Mouse (Mus musculus) liver, adult (tissue): Measurements from ENCODE around the gene Cd163.

Experiments
- GATA4 ChIP-seq: IDR thresholded peaks from 2 replicates; pipeline ENCODE4 v1.6.1; 2014; ENCODE audit warnings: mild to moderate bottlenecking, low read length; ENCODE audit not compliant: insufficient replicate concordance

The Cd163 gene

GRCm38 (mm10) chr6:124304356-124304755, at the start of gene Cd163:
Gene Cd163 (plus strand): TSS chr6:124304656.
- no peak for TF ChIP-seq GATA4

- no peak for TF ChIP-seq GATA4
Measured at GRCm38 (mm10) chr6:124255721-124256470, 48.6 kb upstream of the Cd163 start.

GRCm38 (mm10) chr6:124260198-124260931, 44.1 kb upstream of the Cd163 start:
- TF ChIP-seq GATA4, result no peak

- TF ChIP-seq GATA4, result no peak
Measured at GRCm38 (mm10) chr6:124262696-124263095, 41.8 kb upstream of the Cd163 start.

- no peak for TF ChIP-seq GATA4
Measured at GRCm38 (mm10) chr6:124273231-124273880, 31.1 kb upstream of the Cd163 start.

GRCm38 (mm10) chr6:124277641-124278040, 26.8 kb upstream of the Cd163 start:
- no peak for TF ChIP-seq GATA4

GRCm38 (mm10) chr6:124278291-124278690, 26.2 kb upstream of the Cd163 start:
- TF ChIP-seq GATA4, result no peak

- no peak for TF ChIP-seq GATA4
Measured at GRCm38 (mm10) chr6:124282731-124283130, 21.7 kb upstream of the Cd163 start.

- TF ChIP-seq GATA4, result no peak
Measured at GRCm38 (mm10) chr6:124301447-124302192, 2.8 kb upstream of the Cd163 start.

GRCm38 (mm10) chr6:124308935-124309334, 4.5 kb downstream of the Cd163 start:
- TF ChIP-seq GATA4, result no peak

GRCm38 (mm10) chr6:124312292-124312691, 7.8 kb downstream of the Cd163 start:
- no peak for TF ChIP-seq GATA4

- TF ChIP-seq GATA4, result no peak
Measured at GRCm38 (mm10) chr6:124320371-124320770, 15.9 kb downstream of the Cd163 start.

GRCm38 (mm10) chr6:124321481-124322475, 17.3 kb downstream of the Cd163 start:
- TF ChIP-seq GATA4, result no peak

GRCm38 (mm10) chr6:124328394-124328991, 24.0 kb downstream of the Cd163 start:
- no peak for TF ChIP-seq GATA4
